Mouse (Mus musculus): ENCODE results near the gene Auh. TPM values are rescaled to one million over a fixed set of nuclear protein-coding genes. Genes with fewer than 3 reads are reported as not detected.

The Auh gene
- total and polyA plus RNA-seq, 3 experiments, result 17.8 to 36.6 (median 21.3) TPM

DNA sequence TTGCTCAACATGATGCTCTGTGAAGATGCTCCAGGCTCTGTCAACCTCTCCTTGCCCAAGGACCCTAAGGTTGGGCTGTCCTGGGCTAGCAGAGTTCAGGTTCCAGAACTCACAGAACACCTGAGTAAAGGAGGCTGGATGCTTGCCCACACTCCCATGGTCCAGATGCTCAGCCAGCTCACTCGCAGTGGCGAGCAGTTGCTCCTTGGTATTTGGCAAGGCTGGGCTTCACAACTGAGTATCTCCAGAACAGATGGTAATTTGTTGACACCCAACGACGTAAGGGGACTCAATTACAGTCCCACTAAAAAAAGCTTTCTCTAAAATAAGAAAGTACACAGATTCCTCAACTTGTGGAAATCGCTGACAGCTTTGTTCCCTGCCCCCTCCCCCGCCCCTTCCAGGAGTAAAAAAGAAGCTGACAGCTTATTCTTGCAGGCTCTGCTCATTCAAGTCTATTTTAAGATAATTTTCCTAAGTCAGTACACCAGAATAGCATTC lies 111.4 kb downstream of the Auh start:
- no peaks in the 10 kb centered on the region for H3K4me1 ChIP-seq (ENCODE audit: insufficient read depth, low read depth, low read length)
- no peak for TF ChIP-seq POLR2AphosphoS5 (IDR thresholded peaks at IDR 0.05; ENCODE audit: insufficient replicate concordance, low read depth, low read length)
- TF ChIP-seq GATA2 (IDR thresholded peaks at IDR 0.05; ENCODE audit: borderline replicate concordance, low read depth, low read length), result no peak
- no peak for TF ChIP-seq GATA1 (IDR thresholded peaks at IDR 0.05; ENCODE audit: borderline replicate concordance, low read length)
- TF ChIP-seq TAL1 (conservative IDR thresholded peaks at IDR 0.05; ENCODE audit: low read depth, low read length), result no peak
- no peak for TF ChIP-seq CTCF (IDR thresholded peaks at IDR 0.05; ENCODE audit: low read depth, low read length)
- no peak for DNase-seq (ENCODE audit: low spot score)
- no peaks in the 10 kb centered on the region for H3K36me3 ChIP-seq (replicated peaks)
- no peaks in the 10 kb centered on the region for H3K27me3 ChIP-seq (ENCODE audit: insufficient read depth, low read length)
- H3K9me3 ChIP-seq (replicated peaks), result peaks cover 73% of the 10 kb centered on the region
- H3K4me3 ChIP-seq (ENCODE audit: low read depth, low read length), result no peak overlapping the region
- ATAC-seq (ENCODE audit: extremely low read depth, insufficient number of reproducible peaks, low FRiP score, poor library complexity, severe bottlenecking), result no peak

GRCm38 (mm10) chr13:52813750-52814149 lies 115.7 kb downstream of the Auh start:
- H3K4me1 ChIP-seq (ENCODE audit: insufficient read depth, low read depth, low read length), result no peaks in the 10 kb centered on the region
- H3K36me3 ChIP-seq (replicated peaks), result no peaks in the 10 kb centered on the region
- H3K9me3 ChIP-seq (replicated peaks), result peaks cover 68% of the 10 kb centered on the region
- ATAC-seq (ENCODE audit: extremely low read depth, insufficient number of reproducible peaks, low FRiP score, poor library complexity, severe bottlenecking) (no peak), DNase-seq (ENCODE audit: low spot score) (no peak)
- no peak for TF ChIP-seq TAL1 (conservative IDR thresholded peaks at IDR 0.05; ENCODE audit: low read depth, low read length)
- TF ChIP-seq GATA2 (IDR thresholded peaks at IDR 0.05; ENCODE audit: borderline replicate concordance, low read depth, low read length), result no peak
- TF ChIP-seq CTCF (IDR thresholded peaks at IDR 0.05; ENCODE audit: low read depth, low read length), result no peak
- no peak for TF ChIP-seq GATA1 (IDR thresholded peaks at IDR 0.05; ENCODE audit: borderline replicate concordance, low read length)
- TF ChIP-seq POLR2AphosphoS5 (IDR thresholded peaks at IDR 0.05; ENCODE audit: insufficient replicate concordance, low read depth, low read length), result no peak
- no peaks in the 10 kb centered on the region for H3K27me3 ChIP-seq (ENCODE audit: insufficient read depth, low read length)
- H3K4me3 ChIP-seq (ENCODE audit: low read depth, low read length), result no peak overlapping the region

DNA sequence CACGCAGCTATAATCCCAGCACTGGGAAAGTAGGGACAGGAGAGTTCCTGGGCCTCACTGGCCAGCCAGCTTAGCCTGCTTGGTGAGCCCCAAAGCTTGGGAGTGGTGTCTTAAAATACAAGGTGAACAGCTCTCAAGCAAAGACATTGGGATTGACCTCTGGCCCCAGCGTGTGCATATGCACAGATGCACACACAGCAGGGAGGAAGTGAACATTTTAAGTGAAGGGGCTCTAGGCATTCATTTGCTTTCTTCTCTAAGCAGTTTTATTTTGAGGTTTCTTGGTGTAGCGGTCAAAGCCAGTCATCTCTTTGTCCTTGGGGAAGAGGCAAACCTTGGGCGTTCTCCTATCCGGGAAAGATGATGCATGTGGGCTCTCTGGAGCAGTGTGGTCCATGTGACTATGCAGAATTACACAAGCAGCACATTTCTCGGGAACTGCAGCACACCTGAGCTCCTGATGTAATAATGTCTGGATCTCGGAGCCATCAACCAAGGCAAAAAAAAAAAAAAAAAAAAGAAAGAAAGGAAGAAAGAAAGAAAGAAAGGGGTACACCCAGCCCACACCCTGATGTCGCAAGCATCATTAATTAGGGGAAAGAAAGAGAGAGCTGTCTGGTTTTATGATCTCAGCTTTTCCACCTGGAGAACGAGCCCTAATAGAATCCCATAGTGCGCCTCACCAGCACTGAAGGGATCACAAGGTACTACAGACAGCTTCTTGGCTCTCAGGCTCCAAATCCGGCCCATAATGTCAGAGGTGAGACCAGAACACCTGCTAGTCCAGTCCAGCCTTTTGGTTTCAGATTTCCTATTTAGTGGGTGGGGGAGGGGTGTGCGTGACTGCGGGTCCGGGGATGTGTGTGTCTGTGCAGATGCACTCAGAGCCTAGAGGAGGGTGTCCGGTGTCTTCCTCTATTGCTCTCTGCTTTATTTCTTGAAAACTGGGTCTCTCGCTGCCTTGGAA lies 116.6 kb downstream of the Auh start:
- H3K36me3 ChIP-seq (replicated peaks), result no peaks in the 10 kb centered on the region
- no peak overlapping the region for H3K4me3 ChIP-seq (ENCODE audit: low read depth, low read length)
- TF ChIP-seq GATA1 (IDR thresholded peaks at IDR 0.05; ENCODE audit: borderline replicate concordance, low read length) (no peak), CTCF (IDR thresholded peaks at IDR 0.05; ENCODE audit: low read depth, low read length) (no peak), GATA2 (IDR thresholded peaks at IDR 0.05; ENCODE audit: borderline replicate concordance, low read depth, low read length) (no peak), TAL1 (conservative IDR thresholded peaks at IDR 0.05; ENCODE audit: low read depth, low read length) (no peak), POLR2AphosphoS5 (IDR thresholded peaks at IDR 0.05; ENCODE audit: insufficient replicate concordance, low read depth, low read length) (no peak)
- peaks cover 75% of the 10 kb centered on the region for H3K9me3 ChIP-seq (replicated peaks)
- no peak for DNase-seq (ENCODE audit: low spot score)
- no peaks in the 10 kb centered on the region for H3K27me3 ChIP-seq (ENCODE audit: insufficient read depth, low read length)
- no peaks in the 10 kb centered on the region for H3K4me1 ChIP-seq (ENCODE audit: insufficient read depth, low read depth, low read length)
- ATAC-seq (ENCODE audit: extremely low read depth, insufficient number of reproducible peaks, low FRiP score, poor library complexity, severe bottlenecking), result no peak

GRCm38 (mm10) chr13:52807722-52808121 lies 121.8 kb downstream of the Auh start:
- Histone ChIP-seq H3K27me3 (ENCODE audit: insufficient read depth, low read length) (no peaks in the 10 kb centered on the region), H3K9me3 (replicated peaks) (peaks cover 62% of the 10 kb centered on the region), H3K4me3 (ENCODE audit: low read depth, low read length) (no peak overlapping the region), H3K36me3 (replicated peaks) (no peaks in the 10 kb centered on the region), H3K4me1 (ENCODE audit: insufficient read depth, low read depth, low read length) (no peaks in the 10 kb centered on the region)
- TF ChIP-seq POLR2AphosphoS5 (IDR thresholded peaks at IDR 0.05; ENCODE audit: insufficient replicate concordance, low read depth, low read length), result no peak
- TF ChIP-seq TAL1 (conservative IDR thresholded peaks at IDR 0.05; ENCODE audit: low read depth, low read length), result no peak
- no peak for TF ChIP-seq GATA2 (IDR thresholded peaks at IDR 0.05; ENCODE audit: borderline replicate concordance, low read depth, low read length)
- ATAC-seq (ENCODE audit: extremely low read depth, insufficient number of reproducible peaks, low FRiP score, poor library complexity, severe bottlenecking) (no peak), DNase-seq (ENCODE audit: low spot score) (no peak)

GRCm38 (mm10) chr13:52806029-52806428 lies 123.5 kb downstream of the Auh start:
- Histone ChIP-seq H3K4me3 (ENCODE audit: low read depth, low read length) (no peak overlapping the region), H3K36me3 (replicated peaks) (no peaks in the 10 kb centered on the region), H3K4me1 (ENCODE audit: insufficient read depth, low read depth, low read length) (no peaks in the 10 kb centered on the region), H3K9me3 (replicated peaks) (peaks cover 54% of the 10 kb centered on the region), H3K27me3 (ENCODE audit: insufficient read depth, low read length) (no peaks in the 10 kb centered on the region)
- no peak for DNase-seq (ENCODE audit: low spot score)
- no peak for ATAC-seq (ENCODE audit: extremely low read depth, insufficient number of reproducible peaks, low FRiP score, poor library complexity, severe bottlenecking)
- TF ChIP-seq GATA2 (IDR thresholded peaks at IDR 0.05; ENCODE audit: borderline replicate concordance, low read depth, low read length) (no peak), POLR2AphosphoS5 (IDR thresholded peaks at IDR 0.05; ENCODE audit: insufficient replicate concordance, low read depth, low read length) (no peak), GATA1 (IDR thresholded peaks at IDR 0.05; ENCODE audit: borderline replicate concordance, low read length) (no peak), TAL1 (conservative IDR thresholded peaks at IDR 0.05; ENCODE audit: low read depth, low read length) (no peak), CTCF (IDR thresholded peaks at IDR 0.05; ENCODE audit: low read depth, low read length) (no peak)

DNA sequence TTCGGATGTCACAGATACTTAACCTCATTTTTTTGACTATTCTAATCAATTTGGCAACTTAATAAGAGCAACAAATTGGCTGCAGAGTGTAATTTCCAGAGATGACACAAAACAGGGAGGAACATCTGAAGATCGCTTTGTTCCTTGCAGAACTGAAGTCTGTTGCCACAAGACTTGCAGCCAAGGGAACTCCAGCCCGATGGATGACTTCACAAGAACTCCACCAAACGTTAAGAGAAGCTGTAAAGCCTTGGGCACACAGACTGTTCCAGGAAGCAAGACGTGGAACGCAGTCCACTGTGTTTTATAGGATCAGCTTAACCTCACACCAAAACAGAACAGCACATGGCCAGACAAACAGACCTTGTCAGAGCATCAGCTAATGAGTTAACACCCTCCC lies 123.9 kb downstream of the Auh start:
- no peaks in the 10 kb centered on the region for H3K4me1 ChIP-seq (ENCODE audit: insufficient read depth, low read depth, low read length)
- no peaks in the 10 kb centered on the region for H3K36me3 ChIP-seq (replicated peaks)
- no peak for TF ChIP-seq TAL1 (conservative IDR thresholded peaks at IDR 0.05; ENCODE audit: low read depth, low read length)
- no peak for TF ChIP-seq GATA1 (IDR thresholded peaks at IDR 0.05; ENCODE audit: borderline replicate concordance, low read length)
- TF ChIP-seq GATA2 (IDR thresholded peaks at IDR 0.05; ENCODE audit: borderline replicate concordance, low read depth, low read length), result no peak
- TF ChIP-seq POLR2AphosphoS5 (IDR thresholded peaks at IDR 0.05; ENCODE audit: insufficient replicate concordance, low read depth, low read length), result no peak
- TF ChIP-seq CTCF (IDR thresholded peaks at IDR 0.05; ENCODE audit: low read depth, low read length), result no peak

More for the DNA sequence above, 123.9 kb downstream of the Auh start:
- H3K9me3 ChIP-seq (replicated peaks), result peaks cover 58% of the 10 kb centered on the region
- ATAC-seq (ENCODE audit: extremely low read depth, insufficient number of reproducible peaks, low FRiP score, poor library complexity, severe bottlenecking) (no peak), DNase-seq (ENCODE audit: low spot score) (no peak)
- H3K27me3 ChIP-seq (ENCODE audit: insufficient read depth, low read length), result no peaks in the 10 kb centered on the region
- no peak overlapping the region for H3K4me3 ChIP-seq (ENCODE audit: low read depth, low read length)

Data from G1E (cell line).